Mouse (Mus musculus): ENCODE data around the gene Olfr18. TPM values are rescaled to one million over a fixed set of nuclear protein-coding genes. Genes with fewer than 3 reads are reported as not detected.
"Not testable (repeated sequence)": the region's sequence is repeated elsewhere in the genome, so short reads cannot be mapped to it uniquely, and the experiment has no call there.

The Olfr18 gene
- total RNA-seq (2021), result not detected
- long read RNA-seq, experiment 1, result 0 reads
- long read RNA-seq, experiment 2, result 0 reads

GRCm38 (mm10) chr9:20335994-20336393, at the start of gene Olfr18:
TSS of gene Olfr18 (minus strand) at chr9:20336094.
- intact Hi-C loops (cut with DNase I), result no loop called here
- no peak within 1 kb of the TSS for H3K27ac ChIP-seq

DNA sequence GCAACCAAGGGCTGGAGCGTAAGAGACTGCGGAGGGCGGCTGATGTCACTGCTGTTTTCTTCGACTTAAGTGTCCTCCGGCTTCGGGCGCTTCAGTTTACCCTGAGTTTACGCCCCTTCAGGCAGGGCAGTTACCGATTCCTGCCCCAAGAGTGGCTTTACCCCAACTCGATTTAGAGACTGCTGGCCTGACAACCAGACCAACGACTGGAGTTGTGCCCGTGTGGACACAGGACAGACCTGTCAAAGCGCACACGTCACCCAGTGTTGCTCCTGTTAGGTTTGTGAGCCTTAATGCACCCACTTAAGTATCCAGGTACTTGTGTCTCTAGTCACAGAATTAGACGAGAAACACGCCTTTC, 49.4 kb upstream of the Olfr18 start:
- intact Hi-C loops (cut with DNase I), result loop anchor here (10.0 kb wide), 2 partner anchors 69 to 259 kb away; partner anchors contain the start of genes Fbxl12 and Ubl5
- Histone ChIP-seq H3K27ac (peak overlapping the region; percentile 86), H3K4me3 (peak overlapping the region; percentile 78)
- DNase-seq, result peak; percentile 26
- no peak for TF ChIP-seq CTCF (IDR thresholded peaks at IDR 0.05)

More at GRCm38 (mm10) chr9:20335994-20336393, at the start of gene Olfr18:
- no peak for DNase-seq
- no peak within 1 kb of the TSS for H3K4me3 ChIP-seq
- TF ChIP-seq CTCF (IDR thresholded peaks at IDR 0.05), result no peak

GRCm38 (mm10) chr9:20384532-20385342, 48.8 kb upstream of the Olfr18 start, which contains the start of gene Zfp560:
TSS of gene Zfp560 (minus strand) at chr9:20385177.
- Histone ChIP-seq H3K4me3 (peak within 1 kb of the TSS; percentile 78), H3K27ac (peak within 1 kb of the TSS; percentile 86)
- intact Hi-C loops (cut with DNase I), result loop anchor here (10.0 kb wide), 2 partner anchors 70 to 260 kb away; partner anchors contain the start of genes Fbxl12 and Ubl5
- TF ChIP-seq CTCF (IDR thresholded peaks at IDR 0.05), result peak; percentile 68
- peak; percentile 92 for DNase-seq

- no peak for TF ChIP-seq CTCF (IDR thresholded peaks at IDR 0.05)
- H3K4me3 ChIP-seq, result no peak overlapping the region
- intact Hi-C loops (cut with DNase I), result loop anchor here (10.0 kb wide), 2 partner anchors 71 to 261 kb away; partner anchors contain the start of genes Fbxl12 and Ubl5
Measured at GRCm38 (mm10) chr9:20383659-20384058, 47.8 kb upstream of the Olfr18 start.

GRCm38 (mm10) chr9:20374712-20375111, 38.8 kb upstream of the Olfr18 start:
- intact Hi-C loops (cut with DNase I), result no loop called here
- Histone ChIP-seq H3K4me3 (no peak overlapping the region), H3K27ac (no peak overlapping the region)
- DNase-seq, result no peak
- TF ChIP-seq CTCF (IDR thresholded peaks at IDR 0.05), result no peak

More at GRCm38 (mm10) chr9:20383659-20384058, 47.8 kb upstream of the Olfr18 start:
- no peak for DNase-seq
- H3K27ac ChIP-seq, result no peak overlapping the region

DNA sequence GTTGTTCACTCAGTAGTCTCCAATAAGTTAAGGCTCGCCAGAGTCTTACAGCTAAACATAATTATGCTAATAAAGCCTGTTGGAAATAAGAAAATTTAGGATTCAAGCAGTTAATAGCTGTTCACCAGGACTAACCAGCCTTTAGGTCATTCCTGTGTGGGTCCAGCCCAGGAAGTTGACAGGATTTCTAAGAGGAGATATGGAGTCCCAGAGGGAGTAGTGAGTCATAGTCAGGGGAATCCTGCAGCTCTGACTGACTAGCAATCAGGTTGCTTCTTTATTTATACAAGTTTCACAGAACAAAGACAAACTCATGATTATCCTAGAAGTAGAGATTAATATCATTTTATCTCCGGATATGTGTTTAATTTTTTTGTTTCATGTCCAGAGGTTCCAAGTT, 31.4 kb upstream of the Olfr18 start:
- no peak for TF ChIP-seq CTCF (IDR thresholded peaks at IDR 0.05)
- no peak for DNase-seq

DNA sequence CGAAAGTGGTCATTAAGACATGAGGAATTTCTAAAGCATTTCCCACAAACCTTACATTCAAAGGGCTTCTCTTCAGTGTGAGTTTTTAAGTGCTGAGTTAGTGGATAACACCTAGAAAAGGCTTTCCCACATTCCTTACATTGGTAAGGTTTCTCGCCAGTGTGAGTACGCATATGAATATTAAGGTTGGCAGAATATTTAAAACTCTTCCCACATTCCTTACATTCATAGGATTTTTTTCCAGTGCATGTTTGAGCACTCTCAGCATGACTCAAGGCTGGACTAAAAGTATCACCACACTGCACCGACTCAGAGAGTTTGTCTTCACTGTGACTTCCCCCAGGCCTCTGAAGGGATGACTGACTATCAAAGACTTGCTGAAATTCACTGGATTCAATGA, 12.6 kb upstream of the Olfr18 start:
- TF ChIP-seq CTCF (IDR thresholded peaks at IDR 0.05), result no peak
- no peak overlapping the region for H3K27ac ChIP-seq
- DNase-seq, result no peak
- intact Hi-C loops (cut with DNase I), result no loop called here
- no peak overlapping the region for H3K4me3 ChIP-seq

More for the DNA sequence above, 31.4 kb upstream of the Olfr18 start:
- Histone ChIP-seq H3K4me3 (no peak overlapping the region), H3K27ac (no peak overlapping the region)
- intact Hi-C loops (cut with DNase I), result no loop called here

- Histone ChIP-seq H3K27ac (no peak within 1 kb of the TSS), H3K4me3 (no peak within 1 kb of the TSS)
- no peak for DNase-seq
- no peak for TF ChIP-seq CTCF (IDR thresholded peaks at IDR 0.05)
- intact Hi-C loops (cut with DNase I), result no loop called here
Measured at GRCm38 (mm10) chr9:20298232-20298631, 37.7 kb downstream of the Olfr18 start, which contains the start of gene Olfr873. TSS of gene Olfr873 (plus strand) at chr9:20298532.

DNA sequence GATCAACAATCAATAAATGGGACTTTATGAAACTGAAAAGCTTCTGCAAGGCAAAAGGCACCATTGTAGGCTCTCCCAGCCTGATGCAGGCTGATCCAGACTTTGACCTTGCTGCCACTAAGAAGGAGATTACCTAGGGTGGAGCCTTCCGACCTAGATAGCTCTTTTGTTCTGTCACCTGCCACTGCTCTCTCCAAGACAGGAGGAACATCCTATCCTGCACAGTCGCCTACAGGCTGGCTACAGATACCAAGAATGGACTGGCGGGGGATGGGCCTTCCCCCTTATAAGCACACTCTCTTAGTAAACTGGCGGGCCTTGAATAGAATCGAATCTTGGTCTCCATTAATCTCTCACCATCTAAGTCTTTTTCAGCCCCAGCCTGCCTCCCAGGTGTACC, 40.3 kb downstream of the Olfr18 start:
- intact Hi-C loops (cut with DNase I); H3K4me3 ChIP-seq; DNase-seq; H3K27ac ChIP-seq: not testable (repeated sequence)

DNA sequence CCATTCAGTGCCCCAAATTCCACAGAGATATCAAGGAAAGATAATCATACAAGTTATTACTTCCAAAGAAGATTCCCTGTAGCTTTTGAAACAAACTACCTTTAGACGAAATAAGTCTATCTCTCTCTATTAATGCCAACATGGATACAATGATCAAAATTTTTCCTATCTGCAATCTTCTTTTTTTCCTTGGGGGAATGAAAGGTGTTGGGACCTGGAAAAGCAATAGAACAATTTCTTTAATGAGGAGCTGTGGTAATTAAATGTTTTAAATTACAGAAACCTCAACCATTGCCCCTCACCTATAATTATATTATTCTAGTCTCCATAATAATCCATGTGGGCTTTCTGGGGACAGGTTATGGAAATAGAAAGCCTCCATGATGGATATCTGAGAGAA, 53.8 kb downstream of the Olfr18 start, which contains the start of gene Olfr39:
TSS of gene Olfr39 (plus strand) at position 301 of the 400 bp plus-strand sequence.
- no peak for TF ChIP-seq CTCF (IDR thresholded peaks at IDR 0.05)
- Histone ChIP-seq H3K27ac (no peak within 1 kb of the TSS), H3K4me3 (no peak within 1 kb of the TSS)
- no peak for DNase-seq
- intact Hi-C loops (cut with DNase I), result no loop called here

Other genes starting within 250 kb of the Olfr18 start
- not detected for gene Olfr868, start 237.5 kb downstream of the Olfr18 start, total RNA-seq (2021)
- not detected for gene Olfr869, start 207.1 kb downstream of the Olfr18 start, total RNA-seq (2021)
- not detected for gene Olfr870, start 162.0 kb downstream of the Olfr18 start, total RNA-seq (2021)
- gene Olfr871, start 123.9 kb downstream of the Olfr18 start, total RNA-seq (2021), result not detected
- gene Olfr872, start 99.0 kb downstream of the Olfr18 start, total RNA-seq (2021), result not detected
- gene Olfr39, start 53.7 kb downstream of the Olfr18 start, total RNA-seq (2021), result not detected
- gene Olfr873, start 37.6 kb downstream of the Olfr18 start, total RNA-seq (2021), result not detected
- 10 to 100 TPM; 11.6 to 11.9 TPM for gene Zfp560, start 49.1 kb upstream of the Olfr18 start, total RNA-seq (2021)
- gene Zfp26, start 124.1 kb upstream of the Olfr18 start, total RNA-seq (2021), result 1 to 10 TPM; 8.3 to 9.2 TPM
- gene Zfp426, start 156.7 kb upstream of the Olfr18 start, total RNA-seq (2021), result 10 to 100 TPM in 1 of 2 experiments, 1 to 10 TPM in 1; 8.5 to 10.2 TPM
- 10 to 100 TPM; 16.6 to 18.4 TPM for gene Zfp266, start 185.3 kb upstream of the Olfr18 start, total RNA-seq (2021)
- gene Zfp846, start 245.2 kb upstream of the Olfr18 start, total RNA-seq (2021), result 1 to 10 TPM; 2.6 to 3.8 TPM

Measured in gastrocnemius, adult 2 months (tissue).